Mouse (Mus musculus): ENCODE measurements at regions not wholly inside any gene's neighbourhood (a gene's known extent, or its start where the extent isn't known, plus 50 kb on each side); places are given as distances from the start of the nearest gene placed in this dataset.
"Not testable (repeated sequence)": the region's sequence is repeated elsewhere in the genome, so short reads cannot be mapped to it uniquely, and the experiment has no call there.

DNA sequence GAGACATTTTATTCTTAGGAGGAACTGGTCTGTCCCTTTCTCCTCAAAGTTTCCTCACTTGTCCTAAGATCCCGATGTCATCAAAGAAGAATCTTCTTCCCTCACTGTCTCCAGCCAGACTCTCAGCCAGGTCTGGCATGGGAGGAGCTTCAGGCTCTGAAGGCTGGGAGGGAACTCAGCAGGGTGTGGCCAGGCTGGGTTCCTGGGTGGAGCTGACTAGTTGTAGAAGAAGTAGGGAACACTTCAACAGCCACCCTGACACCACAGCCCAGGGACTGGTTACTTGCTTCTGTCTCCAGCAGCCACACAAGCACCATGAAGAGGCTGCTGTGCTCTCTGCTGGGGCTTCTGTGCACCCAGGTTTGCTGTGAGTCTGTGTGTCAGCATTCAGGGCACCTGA lies 496.8 kb downstream of the Dad1 start:
- intact Hi-C loops (cut with DNase I; ENCODE audit: low total_unique reads); DNase-seq: not testable (repeated sequence)

DNA sequence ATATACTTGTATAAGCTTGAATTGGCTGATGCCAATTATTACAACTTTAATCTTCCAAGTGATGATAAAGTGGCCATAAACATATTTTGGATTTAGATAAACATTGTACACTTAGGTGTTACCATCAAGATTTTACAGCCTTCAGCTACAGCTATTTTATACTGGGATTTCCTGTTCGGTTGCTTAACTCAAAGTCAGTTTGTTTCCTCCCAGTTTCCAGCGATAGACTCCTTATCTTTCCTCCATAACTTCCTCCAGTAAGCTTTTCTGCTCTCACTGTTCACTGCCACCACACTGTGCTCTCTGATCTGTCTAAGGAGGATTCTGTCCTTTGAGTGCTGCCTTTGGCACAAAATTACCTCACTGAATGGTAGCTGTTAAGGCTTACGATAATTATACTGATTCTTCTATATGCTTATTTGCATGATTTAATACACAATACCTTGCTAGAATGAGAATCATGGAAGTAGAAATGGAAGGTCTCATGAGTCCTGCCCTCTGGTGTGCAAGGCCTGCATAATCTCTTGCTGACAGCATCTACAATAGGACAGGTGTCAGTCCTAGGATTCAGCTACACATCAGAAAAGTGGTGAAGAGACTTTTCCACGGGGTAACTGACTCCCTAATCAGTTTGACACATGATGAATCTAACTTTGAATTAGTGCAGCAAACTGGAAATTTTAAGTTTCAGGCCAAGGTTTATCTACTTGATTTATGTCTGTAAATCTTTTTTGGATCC lies 503.0 kb downstream of the Dad1 start:
- no peak for DNase-seq
- intact Hi-C loops (cut with DNase I; ENCODE audit: low total_unique reads) = no loop called here

DNA sequence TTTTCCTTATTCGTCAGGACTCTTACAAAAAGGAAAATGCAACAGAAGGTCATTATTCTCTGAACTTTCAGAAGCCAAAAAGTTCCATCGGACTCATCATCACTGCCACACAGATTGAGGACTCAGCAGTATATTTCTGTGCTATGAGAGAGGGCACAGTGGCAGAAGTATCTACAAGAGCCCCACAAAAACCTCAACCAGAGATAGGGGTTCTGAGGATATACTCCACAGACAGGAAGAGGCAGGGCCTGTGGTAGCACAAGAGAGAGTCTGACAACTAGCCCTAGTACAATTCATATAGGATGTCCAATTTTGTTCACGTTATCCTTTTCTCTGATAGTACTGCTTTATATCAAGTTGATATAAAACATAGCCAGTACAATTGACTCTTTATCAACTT lies 510.4 kb downstream of the Dad1 start:
- DNase-seq; intact Hi-C loops (cut with DNase I; ENCODE audit: low total_unique reads): not testable (repeated sequence)

DNA sequence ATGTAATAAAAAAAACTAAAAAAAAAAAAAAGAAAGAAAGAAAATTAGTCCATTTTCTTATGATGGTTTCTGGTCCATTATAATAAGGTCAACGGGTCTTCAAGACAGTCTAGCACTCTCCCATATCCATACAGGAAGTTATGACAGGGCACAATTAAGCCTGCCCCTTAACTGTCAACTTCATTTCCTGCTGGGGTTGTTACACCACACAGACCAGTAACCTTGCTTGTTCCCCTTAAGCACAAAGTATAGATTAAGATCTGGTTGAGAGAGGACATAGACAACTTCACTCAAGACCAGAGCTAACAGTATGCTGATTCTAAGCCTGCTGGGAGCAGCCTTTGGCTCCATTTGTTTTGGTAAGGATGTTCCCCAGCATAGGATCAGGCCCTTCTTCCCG lies 511.0 kb downstream of the Dad1 start:
- DNase-seq = not testable (repeated sequence)

DNA sequence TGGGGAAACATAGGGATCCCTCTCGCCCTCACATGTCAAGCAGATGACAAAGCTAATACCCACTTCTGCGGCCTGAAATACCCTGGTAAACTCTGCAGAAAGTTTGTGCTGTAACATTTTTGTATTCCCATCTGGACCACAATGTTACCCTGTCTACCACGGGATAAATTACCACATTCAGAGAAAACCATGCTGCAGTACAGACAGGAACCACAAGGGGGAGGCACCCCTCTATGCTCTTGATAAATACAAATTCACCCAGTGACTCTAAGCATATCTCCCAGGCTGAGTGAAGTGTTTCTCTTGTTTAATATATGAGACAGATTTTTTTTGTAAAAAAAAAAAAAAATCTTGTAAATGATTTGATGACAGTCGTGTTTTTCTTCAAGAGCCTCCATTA lies 512.7 kb downstream of the Dad1 start:
- peak; percentile 4 for DNase-seq
- intact Hi-C loops (cut with DNase I; ENCODE audit: low total_unique reads) = not testable (repeated sequence)

More for the DNA sequence above, 511.0 kb downstream of the Dad1 start:
- intact Hi-C loops (cut with DNase I; ENCODE audit: low total_unique reads) = not testable (repeated sequence)

DNA sequence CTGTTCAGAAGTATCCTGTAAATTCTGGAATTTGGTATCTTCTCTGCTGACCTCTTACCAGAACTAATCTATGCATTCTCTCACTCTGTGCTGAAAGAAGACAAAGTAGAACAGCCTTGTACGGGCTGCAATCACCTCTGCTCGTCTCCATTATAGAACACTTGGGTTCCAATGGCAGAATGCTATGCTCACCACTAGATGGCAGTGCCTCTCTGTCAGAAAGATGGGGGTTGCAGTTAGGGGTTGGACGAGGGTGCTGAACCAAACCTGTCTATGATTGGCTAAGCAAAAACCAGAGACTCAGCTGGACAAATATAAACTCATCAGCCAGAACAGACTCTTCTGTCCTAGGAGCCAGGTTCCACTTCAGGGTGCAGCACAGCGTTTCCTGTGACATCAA lies 515.9 kb downstream of the Dad1 start:
- intact Hi-C loops (cut with DNase I; ENCODE audit: low total_unique reads); DNase-seq: not testable (repeated sequence)

DNA sequence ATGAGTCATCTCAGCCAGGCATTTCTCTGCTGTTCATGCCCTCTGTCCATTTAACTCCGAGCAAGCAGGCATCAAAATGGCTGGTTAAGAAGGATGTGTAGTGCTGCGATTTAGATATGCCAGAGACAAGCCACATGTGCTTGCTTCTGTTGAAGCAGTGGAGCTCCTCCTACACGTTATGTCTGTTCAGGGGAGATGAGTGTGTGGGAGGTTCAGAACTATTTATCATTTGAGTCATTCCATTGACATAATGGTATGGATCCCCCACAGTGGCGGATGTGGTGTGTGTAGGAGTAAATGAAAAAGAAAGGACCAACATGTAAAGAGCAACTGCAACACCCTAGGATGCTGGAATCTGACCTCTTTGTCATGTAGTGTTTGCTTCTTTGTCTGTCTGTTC lies 517.6 kb downstream of the Dad1 start:
- intact Hi-C loops (cut with DNase I; ENCODE audit: low total_unique reads); DNase-seq: not testable (repeated sequence)

DNA sequence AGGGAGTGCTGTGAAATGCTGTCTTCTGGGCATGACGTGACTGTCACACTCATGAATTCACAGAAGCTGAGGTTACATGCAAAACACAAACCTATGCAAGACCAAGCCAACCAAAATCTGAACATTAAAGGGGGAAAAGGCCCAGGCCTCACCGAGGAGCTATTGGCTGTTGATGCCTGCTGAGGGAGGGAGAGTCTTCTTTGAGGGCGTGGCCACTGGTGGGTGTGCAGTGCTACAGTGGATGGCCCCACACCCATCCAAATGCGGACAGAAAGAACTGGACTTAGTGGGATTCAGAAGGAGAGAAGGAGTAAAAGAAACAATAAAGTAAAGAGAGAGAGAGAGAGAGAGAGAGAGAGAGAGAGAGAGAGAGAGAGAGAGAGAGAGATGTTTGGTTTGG lies 522.3 kb downstream of the Dad1 start:
- intact Hi-C loops (cut with DNase I; ENCODE audit: low total_unique reads); DNase-seq: not testable (repeated sequence)

DNA sequence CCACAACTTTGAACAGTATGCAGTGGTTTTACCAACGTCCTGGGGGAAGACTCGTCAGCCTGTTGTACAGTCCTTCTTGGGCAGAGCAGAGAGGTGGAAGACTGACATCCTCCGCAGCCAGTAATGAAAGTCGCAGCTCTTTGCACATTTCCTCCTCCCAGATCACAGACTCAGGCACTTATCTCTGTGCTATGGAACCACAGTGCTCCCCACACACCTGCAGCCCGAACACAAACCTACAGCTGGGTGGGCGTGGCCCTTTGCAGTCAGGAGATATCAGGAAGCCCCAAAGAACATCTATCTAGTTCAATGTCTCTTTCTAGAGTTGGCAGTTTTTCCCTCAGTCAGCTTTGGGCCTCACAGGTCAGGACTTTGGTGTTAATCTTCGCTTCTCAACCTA lies 524.0 kb downstream of the Dad1 start:
- DNase-seq; intact Hi-C loops (cut with DNase I; ENCODE audit: low total_unique reads): not testable (repeated sequence)

DNA sequence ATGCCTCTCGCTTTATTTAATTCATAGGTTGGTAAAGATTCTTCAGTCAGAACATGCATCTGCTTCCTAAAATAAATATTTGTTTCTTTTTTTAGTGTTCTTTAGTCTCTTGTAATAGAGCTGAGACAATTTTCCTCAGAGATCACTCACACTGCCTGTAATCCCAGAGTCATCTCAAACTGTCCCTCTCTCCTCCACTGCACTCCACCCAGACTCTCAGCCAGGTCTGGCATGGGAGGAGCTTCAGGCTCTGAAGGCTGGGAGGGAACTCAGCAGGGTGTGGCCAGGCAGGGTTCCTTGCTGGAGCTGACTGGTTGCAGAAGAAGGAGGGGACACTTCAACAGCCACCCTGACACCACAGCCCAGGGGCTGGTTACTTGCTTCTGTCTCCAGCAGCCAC lies 524.8 kb downstream of the Dad1 start:
- intact Hi-C loops (cut with DNase I; ENCODE audit: low total_unique reads) = not testable (repeated sequence)

DNA sequence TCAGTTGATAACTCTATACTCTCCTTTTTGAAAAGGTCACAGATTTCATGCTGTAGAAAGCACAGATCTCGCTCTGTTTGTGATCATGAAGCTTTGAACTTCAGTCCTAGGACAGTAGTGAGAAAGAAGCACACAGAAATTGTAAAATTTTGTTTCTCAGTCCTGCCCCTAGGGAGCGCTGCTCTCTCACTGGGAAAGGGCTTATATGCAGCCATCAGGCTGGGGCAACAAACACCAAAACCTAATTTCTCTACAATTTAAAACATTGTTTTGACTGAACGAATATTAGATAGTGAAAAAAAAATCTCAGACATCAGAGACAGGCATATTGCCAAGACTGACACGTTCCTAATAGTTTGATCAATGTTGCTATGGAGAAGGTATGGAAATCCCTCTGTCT lies 527.0 kb downstream of the Dad1 start:
- intact Hi-C loops (cut with DNase I; ENCODE audit: low total_unique reads); DNase-seq: not testable (repeated sequence)

More for the DNA sequence above, 524.8 kb downstream of the Dad1 start:
- DNase-seq = not testable (repeated sequence)

DNA sequence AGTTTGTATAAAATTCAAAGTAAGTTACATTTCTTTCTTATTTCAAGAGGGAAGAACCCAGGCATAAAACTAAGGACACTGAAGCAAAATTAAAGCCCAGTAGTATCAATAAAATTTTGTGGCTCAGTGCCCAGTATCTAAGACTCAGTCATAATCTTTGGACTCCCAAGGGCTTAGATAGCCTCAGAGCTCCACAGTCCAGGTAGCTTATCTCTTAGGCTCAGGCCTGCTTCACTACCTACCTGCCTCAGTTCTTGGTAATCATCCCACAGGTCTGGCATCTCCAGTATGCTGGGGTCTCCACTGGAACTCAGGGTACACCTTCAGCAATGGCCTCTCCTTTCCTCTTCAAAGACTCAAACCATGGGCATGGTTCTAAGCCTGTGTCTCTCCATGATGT lies 530.3 kb downstream of the Dad1 start:
- intact Hi-C loops (cut with DNase I; ENCODE audit: low total_unique reads); DNase-seq: not testable (repeated sequence)

DNA sequence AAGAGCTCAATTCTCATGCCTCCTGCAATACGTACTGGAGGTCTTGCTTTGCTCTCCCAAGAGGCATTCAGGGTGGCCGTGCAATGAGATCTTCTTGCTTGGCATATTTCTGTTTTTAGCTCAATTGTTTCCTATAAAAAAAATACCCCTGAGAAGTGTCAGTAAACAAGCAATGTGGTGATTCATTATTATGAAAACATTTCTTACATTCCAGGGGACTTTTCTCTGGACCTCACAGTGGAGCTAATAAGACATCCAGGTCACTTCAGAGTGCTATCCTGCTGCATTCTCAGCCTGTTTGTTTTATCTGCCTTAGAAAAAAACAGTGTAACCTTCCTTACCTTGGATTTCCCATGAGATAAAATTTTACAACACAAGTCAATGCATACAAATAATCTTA lies 532.0 kb downstream of the Dad1 start:
- DNase-seq; intact Hi-C loops (cut with DNase I; ENCODE audit: low total_unique reads): not testable (repeated sequence)

DNA sequence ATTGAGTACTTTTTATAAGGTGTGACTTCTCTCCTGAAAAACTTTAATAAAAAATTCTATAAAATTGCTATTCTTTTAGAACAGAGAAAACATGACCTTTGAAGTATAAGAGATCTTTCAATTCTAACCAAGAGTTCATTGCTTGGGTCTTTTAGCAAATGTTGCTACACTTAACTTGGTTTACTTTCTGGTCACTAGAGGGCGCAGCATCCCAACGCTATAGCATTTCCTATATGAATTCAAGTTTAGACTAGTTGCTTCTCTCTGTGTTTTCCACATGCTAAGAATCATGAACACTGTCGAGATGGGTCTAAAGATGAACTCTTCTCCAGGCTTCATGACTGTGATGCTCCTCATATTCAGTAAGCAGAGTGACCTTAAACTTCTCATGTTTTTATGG lies 544.3 kb downstream of the Dad1 start:
- DNase-seq; intact Hi-C loops (cut with DNase I; ENCODE audit: low total_unique reads): not testable (repeated sequence)

DNA sequence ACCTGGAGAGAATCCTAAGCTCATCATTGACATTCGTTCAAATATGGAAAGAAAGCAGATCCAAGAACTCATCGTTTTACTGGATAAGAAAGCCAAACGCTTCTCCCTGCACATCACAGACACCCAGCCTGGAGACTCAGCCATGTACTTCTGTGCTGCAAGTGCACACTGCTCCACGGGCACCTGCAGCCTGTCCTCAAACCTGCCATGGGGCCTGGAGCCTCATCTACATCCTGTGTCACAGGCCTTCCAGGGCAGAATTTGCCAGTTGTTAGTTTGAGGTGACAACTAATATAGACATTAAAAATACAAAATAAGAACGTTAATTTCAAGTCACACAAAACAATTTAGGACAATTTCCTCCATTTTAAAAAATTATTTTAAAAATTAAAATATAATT lies 549.6 kb downstream of the Dad1 start:
- DNase-seq; intact Hi-C loops (cut with DNase I; ENCODE audit: low total_unique reads): not testable (repeated sequence)

DNA sequence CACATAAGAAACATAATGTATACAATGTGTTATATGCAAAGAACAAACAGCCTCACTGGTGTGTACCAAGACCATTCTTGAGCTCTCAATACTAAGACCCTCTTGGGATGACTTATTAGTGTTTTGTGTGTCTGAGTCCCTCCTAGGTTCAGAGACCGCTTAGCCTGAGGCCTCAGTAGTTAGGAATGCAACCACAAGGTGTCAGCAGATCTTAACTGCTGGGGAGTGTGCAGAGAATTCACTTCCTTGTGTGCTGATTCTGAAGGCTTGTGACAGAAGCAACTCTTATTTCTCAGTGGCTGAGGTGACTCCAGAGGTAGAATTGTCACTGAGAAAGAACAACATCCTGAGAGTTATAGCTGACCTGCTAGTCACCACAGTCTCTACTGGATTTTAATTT lies 550.3 kb downstream of the Dad1 start:
- intact Hi-C loops (cut with DNase I; ENCODE audit: low total_unique reads); DNase-seq: not testable (repeated sequence)

DNA sequence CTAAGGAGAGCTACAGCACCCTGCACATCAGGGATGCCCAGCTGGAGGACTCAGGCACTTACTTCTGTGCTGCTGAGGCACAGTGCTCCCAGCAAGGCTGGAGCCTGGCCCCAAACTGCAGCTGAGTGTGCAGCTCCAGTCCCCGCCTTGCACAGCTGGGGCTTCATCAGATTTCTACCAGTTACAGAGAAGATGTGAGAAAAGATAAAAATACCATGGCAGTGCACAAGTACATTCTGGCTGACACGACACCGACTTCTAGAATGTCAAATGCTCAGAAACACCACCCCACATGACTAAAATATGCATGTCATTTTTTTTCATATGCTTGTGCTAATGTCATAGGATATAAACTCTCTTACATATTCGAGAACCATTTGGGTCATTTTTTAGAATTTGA lies 569.8 kb downstream of the Dad1 start:
- DNase-seq; intact Hi-C loops (cut with DNase I; ENCODE audit: low total_unique reads): not testable (repeated sequence)

DNA sequence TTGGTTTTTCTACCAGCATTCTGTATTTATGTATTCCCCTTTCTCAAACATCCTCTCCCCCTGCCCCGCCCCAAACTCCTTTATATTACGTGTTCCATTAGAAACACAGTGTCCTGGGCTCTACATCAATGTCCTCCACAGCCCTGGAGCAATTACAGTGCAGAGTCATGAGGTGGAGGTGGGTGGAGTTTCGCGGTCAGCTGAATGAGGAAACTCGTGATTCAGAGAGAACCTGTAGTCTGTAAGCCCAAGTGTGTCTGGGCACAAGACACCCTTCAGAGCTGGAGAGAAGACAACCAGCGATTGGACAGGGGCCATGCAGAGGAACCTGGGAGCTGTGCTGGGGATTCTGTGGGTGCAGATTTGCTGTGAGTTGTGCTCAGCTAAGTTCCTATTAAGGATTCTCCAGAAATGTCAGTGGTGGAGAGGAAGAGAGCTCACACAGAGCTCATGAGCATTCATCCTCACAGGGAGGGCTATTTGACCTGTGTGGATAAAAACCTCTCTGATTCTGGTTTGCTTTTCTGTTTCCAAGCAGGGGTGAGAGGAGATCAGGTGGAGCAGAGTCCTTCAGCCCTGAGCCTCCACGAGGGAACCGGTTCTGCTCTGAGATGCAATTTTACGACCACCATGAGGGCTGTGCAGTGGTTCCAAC lies 570.4 kb downstream of the Dad1 start:
- DNase-seq; intact Hi-C loops (cut with DNase I; ENCODE audit: low total_unique reads): not testable (repeated sequence)

DNA sequence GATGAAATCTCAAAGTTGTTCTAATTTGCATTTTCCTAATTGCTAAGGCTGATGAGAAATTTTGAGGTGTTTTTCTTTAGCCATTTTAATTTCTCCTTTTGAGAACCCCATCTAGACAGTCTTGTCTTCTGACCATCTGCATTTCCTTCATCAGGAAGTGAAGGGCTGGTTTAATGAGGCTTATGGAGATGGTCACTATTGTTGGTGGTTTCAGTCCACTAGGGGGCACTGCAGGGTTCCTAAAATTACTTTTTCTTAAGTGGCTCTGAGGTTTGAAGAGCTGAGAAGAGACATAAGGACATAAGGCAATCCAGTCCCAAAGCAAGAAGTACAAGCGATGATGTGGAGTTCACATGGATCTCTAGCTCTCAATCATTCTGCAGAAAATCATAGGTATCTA lies 571.2 kb downstream of the Dad1 start:
- DNase-seq; intact Hi-C loops (cut with DNase I; ENCODE audit: low total_unique reads): not testable (repeated sequence)

DNA sequence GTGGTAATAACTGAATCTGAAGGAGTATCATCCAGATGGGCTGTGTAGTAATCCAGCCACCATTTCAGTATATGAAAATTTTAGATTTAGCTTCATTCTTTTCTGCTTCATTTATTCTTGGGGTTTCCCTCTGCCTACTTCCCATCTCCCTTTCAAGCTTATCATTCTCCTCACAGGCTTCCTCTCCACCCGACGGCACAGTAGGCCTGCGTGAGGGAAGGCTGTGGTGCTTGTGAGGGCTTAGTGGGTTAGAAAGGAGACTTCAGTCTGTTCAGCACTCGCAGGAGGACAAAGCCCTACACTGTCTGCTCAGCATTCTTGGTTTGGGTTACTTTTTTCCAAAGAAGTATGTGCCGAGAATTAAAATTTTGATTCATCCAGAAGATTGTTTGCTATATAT lies 572.6 kb downstream of the Dad1 start:
- DNase-seq; intact Hi-C loops (cut with DNase I; ENCODE audit: low total_unique reads): not testable (repeated sequence)

DNA sequence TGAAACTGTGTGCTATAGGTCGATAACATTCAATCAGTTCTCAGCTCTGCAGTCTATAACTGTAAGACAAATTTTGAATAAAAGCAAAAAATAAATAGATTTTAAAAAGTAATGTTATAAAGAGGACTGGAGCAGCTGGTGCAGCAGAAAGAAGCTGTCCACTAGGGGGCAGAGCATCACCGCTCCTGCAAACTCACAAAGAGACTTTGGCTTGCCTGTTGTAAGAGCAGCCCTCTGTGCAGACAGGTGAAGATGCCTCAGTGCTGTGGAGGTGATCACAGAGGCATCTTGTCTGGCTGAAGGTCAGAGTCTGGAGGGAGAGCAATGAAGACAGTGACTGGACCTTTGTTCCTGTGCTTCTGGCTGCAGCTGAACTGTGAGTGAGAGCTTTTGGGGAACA lies 588.2 kb downstream of the Dad1 start:
- intact Hi-C loops (cut with DNase I; ENCODE audit: low total_unique reads); DNase-seq: not testable (repeated sequence)
